Mouse (Mus musculus) inflammation-experienced regulatory T-cells, adult 6 months (primary cell): ENCODE results near the gene Zdhhc20. TPM values are rescaled to one million over a fixed set of nuclear protein-coding genes. Genes with fewer than 3 reads are reported as not detected.
A peak's percentile ranks its signal among the peaks of the same experiment; 100 is the strongest.
"Not testable (repeated sequence)": the region's sequence is repeated elsewhere in the genome, so short reads cannot be mapped to it uniquely, and the experiment has no call there.

Source experiments
- ATAC-seq: one replicate; pipeline ENCODE4 v1.8.0; 2017
- polyA plus RNA-seq, 3 experiments: library from polyadenylated mRNA; unstranded; fragments of 100-300 nt; shearing (Covaris generic); gene quantifications; one replicate each; pipeline ENCODE4 v1.2.1; 2017

The Zdhhc20 gene
- polyA plus RNA-seq, result 100 to 1,000 TPM; 173 to 226 (median 184) TPM

- ATAC-seq, result peak; percentile 88
Observed at GRCm38 (mm10) chr14:57890011-57890842, at the start of gene Zdhhc20. TSS of gene Zdhhc20 (minus strand) at chr14:57890276.

- ATAC-seq, result no peak
Observed at GRCm38 (mm10) chr14:57937297-57937696, 47.2 kb upstream of the Zdhhc20 start.

- ATAC-seq, result no peak
Observed at GRCm38 (mm10) chr14:57934666-57935065, 44.6 kb upstream of the Zdhhc20 start.

GRCm38 (mm10) chr14:57933608-57934007, 43.5 kb upstream of the Zdhhc20 start:
- ATAC-seq, result no peak

GRCm38 (mm10) chr14:57932881-57933443, 42.9 kb upstream of the Zdhhc20 start:
- no peak for ATAC-seq

GRCm38 (mm10) chr14:57921428-57922131, 31.5 kb upstream of the Zdhhc20 start:
- no peak for ATAC-seq

GRCm38 (mm10) chr14:57920568-57921310, 30.7 kb upstream of the Zdhhc20 start:
- ATAC-seq, result no peak

- no peak for ATAC-seq
Observed at GRCm38 (mm10) chr14:57919148-57919875, 29.2 kb upstream of the Zdhhc20 start.

- no peak for ATAC-seq
Observed at GRCm38 (mm10) chr14:57915341-57915740, 25.3 kb upstream of the Zdhhc20 start.

GRCm38 (mm10) chr14:57912211-57913007, 22.3 kb upstream of the Zdhhc20 start:
- not testable (repeated sequence) for ATAC-seq

- not testable (repeated sequence) for ATAC-seq
Observed at GRCm38 (mm10) chr14:57911787-57912186, 21.7 kb upstream of the Zdhhc20 start.

- no peak for ATAC-seq
Observed at GRCm38 (mm10) chr14:57911316-57911715, 21.2 kb upstream of the Zdhhc20 start.

- peak; percentile 91 for ATAC-seq
Observed at GRCm38 (mm10) chr14:57910501-57911068, 20.5 kb upstream of the Zdhhc20 start.

- no peak for ATAC-seq
Observed at GRCm38 (mm10) chr14:57909297-57909696, 19.2 kb upstream of the Zdhhc20 start.

- ATAC-seq, result peak; percentile 49
Observed at GRCm38 (mm10) chr14:57908431-57908830, 18.4 kb upstream of the Zdhhc20 start.

GRCm38 (mm10) chr14:57901998-57902397, 11.9 kb upstream of the Zdhhc20 start:
- no peak for ATAC-seq

- peak; percentile 76 for ATAC-seq
Observed at GRCm38 (mm10) chr14:57896882-57897281, 6.8 kb upstream of the Zdhhc20 start.

GRCm38 (mm10) chr14:57896088-57896871, 6.2 kb upstream of the Zdhhc20 start:
- peak; percentile 45 for ATAC-seq

GRCm38 (mm10) chr14:57894346-57894745, 4.3 kb upstream of the Zdhhc20 start:
- no peak for ATAC-seq

GRCm38 (mm10) chr14:57892961-57893360, 2.9 kb upstream of the Zdhhc20 start:
- no peak for ATAC-seq
